Mouse (Mus musculus) liver, embryonic 12.5 days (tissue): Measurements from ENCODE around the gene Gm17622. TPM values are rescaled to one million over a fixed set of nuclear protein-coding genes. Genes with fewer than 3 reads are reported as not detected.

Source experiments
- ATAC-seq: fragments of 200-750 bp; cut with Nextera tagmentation; 2 replicates; pipeline ENCODE4 v1.8.0; 2017; ENCODE audit warnings: moderate number of reproducible peaks, mild to moderate bottlenecking, moderate library complexity
- H3K27ac ChIP-seq: fragments of 300-500 bp; sonication (generic); 2 replicates; pipeline ENCODE4 v1.5.1; 2016; ENCODE audit warnings: mild to moderate bottlenecking
- H3K27me3 ChIP-seq: fragments of 300-500 bp; sonication (generic); replicated peaks from 2 replicates; pipeline ENCODE4 v1.6.1; 2016; ENCODE audit warnings: mild to moderate bottlenecking, moderate library complexity
- H3K36me3 ChIP-seq: fragments of 300-500 bp; sonication (generic); 2 replicates; pipeline ENCODE4 v1.6.1; 2016; ENCODE audit warnings: mild to moderate bottlenecking, moderate library complexity
- H3K4me1 ChIP-seq: fragments of 300-500 bp; sonication (generic); 2 replicates; pipeline ENCODE4 v1.6.1; 2016
- H3K4me2 ChIP-seq: fragments of 300-500 bp; sonication (generic); 2 replicates; pipeline ENCODE4 v1.6.1; 2016; ENCODE audit warnings: mild to moderate bottlenecking, moderate library complexity
- H3K4me3 ChIP-seq: fragments of 300-500 bp; sonication (generic); 2 replicates; pipeline ENCODE4 v1.5.1; 2016; ENCODE audit warnings: mild to moderate bottlenecking, moderate library complexity
- H3K9ac ChIP-seq: fragments of 300-500 bp; sonication (generic); 2 replicates; pipeline ENCODE4 v1.6.1; 2016; ENCODE audit warnings: mild to moderate bottlenecking, moderate library complexity
- H3K9me3 ChIP-seq: fragments of 300-500 bp; sonication (generic); replicated peaks from 2 replicates; pipeline ENCODE4 v1.6.1; 2016; ENCODE audit warnings: mild to moderate bottlenecking, moderate library complexity
- WGBS: fragments of 180-500 bp; shearing (Covaris S2); methylation state at CpG from one replicate; pipeline ENCODE4 v1.1.7; 2016; ENCODE audit not compliant: insufficient replicate concordance; 5-methylcytosine and 5-hydroxymethylcytosine counted together
- polyA plus RNA-seq: library from polyadenylated mRNA; unstranded; fragments of >200 nt; fragmentation: Nextera tagmentation; extraction: Ambion mirVana; gene quantifications from 2 replicates; pipeline ENCODE4 v1.2.1, GENCODE M21; 2016

Gene Gm17622
- polyA plus RNA-seq: not detected in 2 replicates

- no peak within 1 kb of the TSS for H3K4me3 ChIP-seq
- WGBS: 76% methylated on average over 3 of the region's 3 CpGs
- no peaks in the 10 kb centered on the region for H3K27me3 ChIP-seq
- no peaks in the 10 kb centered on the region for H3K9me3 ChIP-seq
- H3K4me1 ChIP-seq: no peaks in the 10 kb centered on the region
- peaks cover 35% of the 10 kb centered on the region for H3K36me3 ChIP-seq
- no peak within 1 kb of the TSS for H3K9ac ChIP-seq
- H3K4me2 ChIP-seq: no peak within 1 kb of the TSS
- ATAC-seq: no peak
- no peak within 1 kb of the TSS for H3K27ac ChIP-seq
These were observed at the start of gene Gm17622 for GRCm38 (mm10) chr13:96490433-96490832. Gene Gm17622, plus strand, starts transcription at chr13:96490733.

GRCm38 (mm10) chr13:96450205-96450856, 40.2 kb upstream of the Gm17622 start:
- ATAC-seq: no peak

GRCm38 (mm10) chr13:96450869-96451268, 39.7 kb upstream of the Gm17622 start:
- Histone ChIP-seq H3K36me3 (no peaks in the 10 kb centered on the region), H3K9ac (no peak overlapping the region), H3K4me3 (no peak overlapping the region), H3K27me3 (no peaks in the 10 kb centered on the region), H3K4me1 (no peaks in the 10 kb centered on the region), H3K27ac (no peak overlapping the region), H3K4me2 (no peak overlapping the region), H3K9me3 (no peaks in the 10 kb centered on the region)
- 72% methylated on average over 7 of the region's 7 CpGs for WGBS
- ATAC-seq: no peak

More at GRCm38 (mm10) chr13:96450205-96450856, 40.2 kb upstream of the Gm17622 start:
- no peaks in the 10 kb centered on the region for H3K36me3 ChIP-seq
- H3K4me3 ChIP-seq: no peak overlapping the region
- no peaks in the 10 kb centered on the region for H3K9me3 ChIP-seq
- H3K27ac ChIP-seq: no peak overlapping the region
- no peak overlapping the region for H3K9ac ChIP-seq
- 76% methylated on average over 11 of the region's 11 CpGs for WGBS
- no peaks in the 10 kb centered on the region for H3K4me1 ChIP-seq
- H3K4me2 ChIP-seq: no peak overlapping the region
- H3K27me3 ChIP-seq: no peaks in the 10 kb centered on the region

- ATAC-seq: no peak
- 75% methylated on average over 11 of the region's 11 CpGs for WGBS
These were observed 39.0 kb upstream of the Gm17622 start for GRCm38 (mm10) chr13:96451386-96452140.

GRCm38 (mm10) chr13:96452621-96453020, 37.9 kb upstream of the Gm17622 start:
- 67% methylated on average over 3 of the region's 3 CpGs for WGBS
- no peak for ATAC-seq

More at GRCm38 (mm10) chr13:96451386-96452140, 39.0 kb upstream of the Gm17622 start:
- Histone ChIP-seq H3K4me2 (no peak overlapping the region), H3K4me1 (no peaks in the 10 kb centered on the region), H3K27me3 (no peaks in the 10 kb centered on the region), H3K4me3 (no peak overlapping the region), H3K36me3 (no peaks in the 10 kb centered on the region), H3K9me3 (no peaks in the 10 kb centered on the region), H3K27ac (no peak overlapping the region), H3K9ac (no peak overlapping the region)

GRCm38 (mm10) chr13:96454288-96454687, 36.2 kb upstream of the Gm17622 start:
- no peaks in the 10 kb centered on the region for H3K4me1 ChIP-seq
- no peaks in the 10 kb centered on the region for H3K27me3 ChIP-seq
- 57% methylated on average over 3 of the region's 3 CpGs for WGBS

More at GRCm38 (mm10) chr13:96452621-96453020, 37.9 kb upstream of the Gm17622 start:
- H3K36me3 ChIP-seq: no peaks in the 10 kb centered on the region
- H3K27ac ChIP-seq: no peak overlapping the region
- H3K4me2 ChIP-seq: no peak overlapping the region
- H3K4me3 ChIP-seq: no peak overlapping the region
- no peak overlapping the region for H3K9ac ChIP-seq
- H3K4me1 ChIP-seq: no peaks in the 10 kb centered on the region
- H3K9me3 ChIP-seq: no peaks in the 10 kb centered on the region
- H3K27me3 ChIP-seq: no peaks in the 10 kb centered on the region

GRCm38 (mm10) chr13:96457566-96457965, 33.0 kb upstream of the Gm17622 start:
- 69% methylated on average over 5 of the region's 5 CpGs for WGBS
- H3K27ac ChIP-seq: no peak overlapping the region
- H3K27me3 ChIP-seq: no peaks in the 10 kb centered on the region
- H3K4me1 ChIP-seq: no peaks in the 10 kb centered on the region
- no peak overlapping the region for H3K9ac ChIP-seq
- ATAC-seq: no peak
- H3K4me2 ChIP-seq: no peak overlapping the region
- H3K4me3 ChIP-seq: no peak overlapping the region
- no peaks in the 10 kb centered on the region for H3K36me3 ChIP-seq
- H3K9me3 ChIP-seq: no peaks in the 10 kb centered on the region

More at GRCm38 (mm10) chr13:96454288-96454687, 36.2 kb upstream of the Gm17622 start:
- no peaks in the 10 kb centered on the region for H3K9me3 ChIP-seq
- H3K9ac ChIP-seq: no peak overlapping the region
- H3K36me3 ChIP-seq: no peaks in the 10 kb centered on the region
- no peak for ATAC-seq
- H3K4me2 ChIP-seq: no peak overlapping the region
- no peak overlapping the region for H3K27ac ChIP-seq
- H3K4me3 ChIP-seq: no peak overlapping the region

- ATAC-seq: no peak
- no peaks in the 10 kb centered on the region for H3K9me3 ChIP-seq
- H3K36me3 ChIP-seq: no peaks in the 10 kb centered on the region
- no peak overlapping the region for H3K4me2 ChIP-seq
- H3K4me3 ChIP-seq: no peak overlapping the region
- no peak overlapping the region for H3K9ac ChIP-seq
- H3K27ac ChIP-seq: no peak overlapping the region
- H3K4me1 ChIP-seq: no peaks in the 10 kb centered on the region
- H3K27me3 ChIP-seq: no peaks in the 10 kb centered on the region
- WGBS: 67% methylated on average over 5 of the region's 5 CpGs
These were observed 32.5 kb upstream of the Gm17622 start for GRCm38 (mm10) chr13:96458018-96458417.

GRCm38 (mm10) chr13:96458606-96459005, 31.9 kb upstream of the Gm17622 start:
- Histone ChIP-seq H3K36me3 (no peaks in the 10 kb centered on the region), H3K9ac (no peak overlapping the region), H3K4me1 (no peaks in the 10 kb centered on the region), H3K27me3 (no peaks in the 10 kb centered on the region), H3K9me3 (no peaks in the 10 kb centered on the region), H3K4me2 (no peak overlapping the region), H3K4me3 (no peak overlapping the region), H3K27ac (no peak overlapping the region)
- ATAC-seq: no peak
- WGBS: 67% methylated on average over 4 of the region's 4 CpGs

GRCm38 (mm10) chr13:96462644-96463043, 27.9 kb upstream of the Gm17622 start:
- H3K4me1 ChIP-seq: no peaks in the 10 kb centered on the region
- no peak for ATAC-seq
- H3K4me3 ChIP-seq: no peak overlapping the region
- no peaks in the 10 kb centered on the region for H3K9me3 ChIP-seq
- H3K9ac ChIP-seq: no peak overlapping the region
- no peak overlapping the region for H3K4me2 ChIP-seq
- H3K27me3 ChIP-seq: no peaks in the 10 kb centered on the region
- no peaks in the 10 kb centered on the region for H3K36me3 ChIP-seq
- WGBS: 47% methylated on average over 1 of the region's 1 CpGs
- H3K27ac ChIP-seq: no peak overlapping the region

- Histone ChIP-seq H3K4me3 (no peak overlapping the region), H3K4me1 (no peaks in the 10 kb centered on the region), H3K27ac (no peak overlapping the region), H3K9me3 (no peaks in the 10 kb centered on the region), H3K9ac (no peak overlapping the region), H3K27me3 (no peaks in the 10 kb centered on the region), H3K4me2 (no peak overlapping the region), H3K36me3 (no peaks in the 10 kb centered on the region)
- WGBS: 53% methylated on average over 5 of the region's 5 CpGs
- ATAC-seq: no peak
These were observed 25.2 kb upstream of the Gm17622 start for GRCm38 (mm10) chr13:96465315-96465714.

GRCm38 (mm10) chr13:96468678-96469077, 21.9 kb upstream of the Gm17622 start:
- no peak overlapping the region for H3K4me3 ChIP-seq
- no peak overlapping the region for H3K4me2 ChIP-seq
- ATAC-seq: no peak
- H3K9me3 ChIP-seq: no peaks in the 10 kb centered on the region
- no peaks in the 10 kb centered on the region for H3K36me3 ChIP-seq
- no peaks in the 10 kb centered on the region for H3K4me1 ChIP-seq
- WGBS: 71% methylated on average over 5 of the region's 5 CpGs
- H3K27me3 ChIP-seq: no peaks in the 10 kb centered on the region
- no peak overlapping the region for H3K9ac ChIP-seq
- no peak overlapping the region for H3K27ac ChIP-seq
